Mouse (Mus musculus) liver, embryonic 11.5 days (tissue): ENCODE data around the gene Tmem254c. TPM values are rescaled to one million over a fixed set of nuclear protein-coding genes. Genes with fewer than 3 reads are reported as not detected.
"Not testable (repeated sequence)": the region's sequence is repeated elsewhere in the genome, so short reads cannot be mapped to it uniquely, and the experiment has no call there.

Experiments
- ATAC-seq: fragments of 200-750 bp; cut with Nextera tagmentation; replicated peaks from 2 replicates; pipeline ENCODE4 v1.8.0; 2017; ENCODE audit warnings: moderate number of reproducible peaks, mild to moderate bottlenecking, moderate TSS enrichment, moderate library complexity; ENCODE audit not compliant: low FRiP score
- DNase-seq: peaks from one replicate; pipeline ENCODE4 v3.0.0-alpha.2; 2017; ENCODE audit warnings: low spot score
- H3K27ac ChIP-seq: fragments of 300-500 bp; sonication (generic); 2 replicates; pipeline ENCODE4 v1.5.1; 2014; ENCODE audit warnings: mild to moderate bottlenecking, low read depth, low read length, control low read depth
- H3K27me3 ChIP-seq: fragments of 300-500 bp; sonication (generic); replicated peaks from 2 replicates; pipeline ENCODE4 v1.6.1; 2014; ENCODE audit warnings: low read length, mixed read lengths; ENCODE audit not compliant: control insufficient read depth, insufficient read depth
- H3K36me3 ChIP-seq: fragments of 300-500 bp; sonication (generic); 2 replicates; pipeline ENCODE4 v1.6.1; 2014; ENCODE audit warnings: mild to moderate bottlenecking, low read length, moderate library complexity, mixed read lengths; ENCODE audit not compliant: control insufficient read depth, insufficient read depth
- H3K4me1 ChIP-seq: fragments of 300-500 bp; sonication (generic); replicated peaks from 2 replicates; pipeline ENCODE4 v1.6.1; 2014; ENCODE audit warnings: low read length, mixed read lengths; ENCODE audit not compliant: control insufficient read depth, insufficient read depth
- H3K4me2 ChIP-seq: fragments of 300-500 bp; sonication (generic); 2 replicates; pipeline ENCODE4 v1.6.1; 2014; ENCODE audit warnings: mild to moderate bottlenecking, control low read depth, moderate library complexity
- H3K4me3 ChIP-seq: fragments of 300-500 bp; sonication (generic); 2 replicates; pipeline ENCODE4 v1.5.1; 2014; ENCODE audit warnings: low read depth, low read length, control low read depth
- H3K9ac ChIP-seq: fragments of 300-500 bp; sonication (generic); 2 replicates; pipeline ENCODE4 v1.6.1; 2014; ENCODE audit warnings: low read depth, low read length, control low read depth
- H3K9me3 ChIP-seq: fragments of 300-500 bp; sonication (generic); 2 replicates; pipeline ENCODE4 v1.6.1; 2016; ENCODE audit warnings: low read length, inconsistent platforms, mixed read lengths; ENCODE audit not compliant: control insufficient read depth
- WGBS: fragments of 180-500 bp; shearing (Covaris S2); extraction: QIAGEN DNeasy Blood & Tissue Kit; methylation state at CpG from one replicate; pipeline ENCODE4 v1.1.7; 2014; 5-methylcytosine and 5-hydroxymethylcytosine counted together
- polyA plus RNA-seq: library from polyadenylated mRNA; unstranded; fragments of >200 nt; fragmentation: Nextera tagmentation; extraction: Ambion mirVana; gene quantifications from 2 replicates; pipeline ENCODE4 v1.2.1, GENCODE M21; 2014

The Tmem254c gene
- polyA plus RNA-seq, result 23.3 and 24.0 TPM in 2 replicates

DNA sequence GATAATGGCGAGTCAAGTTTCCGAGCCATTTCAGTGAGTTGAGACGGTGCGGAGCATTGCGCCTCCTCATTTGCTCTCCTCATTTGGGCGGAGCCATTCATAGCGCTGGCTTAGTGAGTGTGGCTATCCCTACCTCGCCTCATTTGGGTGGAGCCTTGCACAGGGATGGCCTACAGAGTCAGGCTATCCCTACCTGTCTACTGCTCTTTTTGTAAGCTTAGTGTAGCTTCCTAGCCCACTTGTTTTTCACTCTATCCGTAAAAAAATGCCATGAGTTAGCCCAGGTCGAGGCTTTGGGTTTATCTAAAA is at the start of gene Tmem254c:
Gene Tmem254c (minus strand): TSS at position 31 of the 309 bp plus-strand sequence.
- not testable (repeated sequence) for H3K4me2 ChIP-seq, H3K4me3 ChIP-seq, H3K9me3 ChIP-seq, H3K36me3 ChIP-seq, DNase-seq, H3K27ac ChIP-seq, H3K27me3 ChIP-seq, H3K9ac ChIP-seq, H3K4me1 ChIP-seq
- peak; percentile 83 for ATAC-seq
- no CpG with 5 or more reads among the region's 10 CpGs for WGBS

DNA sequence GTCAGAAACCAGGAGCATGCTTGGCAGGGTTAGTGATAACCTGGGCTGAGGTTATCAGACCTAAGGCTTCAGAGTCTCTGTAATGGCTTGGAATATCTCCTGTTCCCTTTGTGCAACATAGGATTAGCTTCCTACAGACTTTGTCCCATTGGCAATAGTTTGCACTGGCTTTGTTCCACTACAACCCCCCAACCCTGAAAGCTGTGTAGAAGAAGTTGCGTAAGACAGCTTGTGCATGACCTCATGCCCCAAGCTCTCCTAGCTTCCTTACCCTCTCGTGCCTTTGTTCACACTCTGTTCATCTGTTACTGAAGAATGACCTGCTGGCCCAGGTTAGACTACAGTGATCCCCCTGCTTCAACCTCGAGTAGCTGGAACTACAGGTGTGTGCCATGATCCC is 30.5 kb upstream of the Tmem254c start:
- not testable (repeated sequence) for H3K36me3 ChIP-seq, H3K4me1 ChIP-seq, DNase-seq, H3K27me3 ChIP-seq, H3K4me2 ChIP-seq, H3K27ac ChIP-seq, H3K9me3 ChIP-seq, H3K4me3 ChIP-seq, ATAC-seq, H3K9ac ChIP-seq
- WGBS, result no CpG with 5 or more reads among the region's 3 CpGs

DNA sequence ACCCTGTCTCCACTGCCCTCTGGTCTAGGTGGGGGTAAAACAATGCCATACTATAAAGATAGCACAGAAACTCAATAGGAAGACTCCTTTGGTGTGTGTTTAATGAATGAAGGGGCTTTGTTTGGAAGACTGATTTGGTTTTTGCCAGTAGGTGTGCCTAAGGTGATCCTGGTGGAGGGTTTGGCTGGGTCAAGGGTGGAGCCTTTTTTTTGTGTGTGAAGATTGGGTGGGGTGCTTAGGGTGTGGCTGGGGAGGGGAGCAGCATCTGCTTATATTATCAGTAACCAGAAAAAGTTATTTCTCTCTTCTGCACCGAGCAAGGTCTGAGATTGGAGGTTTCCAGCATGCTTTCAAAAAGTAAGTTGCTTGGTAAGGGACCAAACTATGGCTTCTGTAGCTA is 14.8 kb upstream of the Tmem254c start, which contains the start of gene Cphx3:
Gene Cphx3 (plus strand): TSS at position 301 of the 400 bp plus-strand sequence.
- no CpG with 5 or more reads among the region's 1 CpGs for WGBS
- H3K9me3 ChIP-seq, H3K27me3 ChIP-seq, H3K4me3 ChIP-seq, H3K36me3 ChIP-seq, H3K4me2 ChIP-seq, H3K4me1 ChIP-seq, H3K27ac ChIP-seq, ATAC-seq, DNase-seq, H3K9ac ChIP-seq: not testable (repeated sequence)

DNA sequence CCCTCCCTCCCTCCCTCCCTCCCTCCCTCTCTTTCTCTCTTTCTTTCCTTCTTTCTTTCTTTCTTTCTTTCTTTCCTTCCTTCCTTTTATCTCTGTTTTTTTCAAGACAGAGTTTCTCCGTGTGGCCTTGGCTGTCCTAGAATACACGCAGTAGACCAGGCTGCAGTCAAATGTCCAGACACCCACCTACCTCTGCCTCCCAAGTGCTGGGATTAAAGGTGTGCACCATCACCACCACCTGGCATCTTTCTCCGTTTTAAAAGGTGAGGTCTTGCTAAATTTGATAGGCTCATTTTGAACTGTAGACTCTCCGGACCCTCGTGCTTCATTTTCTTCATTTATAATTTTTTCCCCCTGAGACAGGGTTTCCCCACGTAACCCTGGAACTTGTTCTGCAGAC is 14.1 kb upstream of the Tmem254c start, which contains the start of gene Cphx2:
Gene Cphx2 (plus strand): TSS at position 301 of the 400 bp plus-strand sequence.
- H3K9me3 ChIP-seq, H3K27me3 ChIP-seq, H3K4me1 ChIP-seq, H3K4me3 ChIP-seq, H3K4me2 ChIP-seq, H3K36me3 ChIP-seq, ATAC-seq, DNase-seq, H3K27ac ChIP-seq, H3K9ac ChIP-seq: not testable (repeated sequence)
- no CpG with 5 or more reads among the region's 6 CpGs for WGBS

DNA sequence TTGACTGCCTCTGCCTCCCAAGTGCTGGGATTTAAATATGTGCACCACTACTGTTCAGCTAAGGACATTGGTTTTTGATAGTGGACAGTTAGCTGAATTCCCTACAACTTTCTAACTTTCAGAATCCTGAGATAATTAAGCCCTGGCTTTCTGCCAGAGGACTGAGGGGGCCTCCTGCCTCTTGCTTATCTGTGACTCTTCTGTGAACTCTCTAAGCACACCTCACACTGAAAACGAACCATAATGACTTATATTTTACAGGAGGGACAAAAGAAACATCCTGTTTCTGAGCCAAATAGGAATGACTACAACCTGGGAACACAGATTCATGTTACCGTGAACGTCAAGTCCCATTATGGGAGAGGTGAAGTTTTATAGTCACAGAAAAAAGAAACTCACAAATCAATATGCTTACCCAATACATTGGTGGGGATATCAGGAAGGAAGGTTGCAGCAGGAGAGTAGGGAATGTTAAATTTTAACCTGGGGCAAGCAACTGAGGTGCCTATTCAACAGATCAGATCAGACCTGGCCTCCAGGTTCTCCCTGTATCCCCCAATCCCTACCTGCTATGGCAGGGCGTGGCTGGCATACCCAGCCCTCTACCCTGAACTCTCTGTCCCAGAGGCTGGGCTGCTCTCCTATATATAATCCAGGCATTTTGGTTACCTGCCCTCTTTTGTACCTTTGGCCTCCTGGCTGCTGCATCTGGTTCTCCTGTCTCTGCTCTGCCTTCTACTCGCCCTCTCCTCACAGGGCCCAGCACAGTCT is 9.7 kb upstream of the Tmem254c start:
- no CpG with 5 or more reads among the region's 5 CpGs for WGBS
- not testable (repeated sequence) for H3K9ac ChIP-seq, DNase-seq, H3K4me1 ChIP-seq, H3K27ac ChIP-seq, H3K9me3 ChIP-seq, ATAC-seq, H3K4me3 ChIP-seq, H3K4me2 ChIP-seq, H3K27me3 ChIP-seq, H3K36me3 ChIP-seq

DNA sequence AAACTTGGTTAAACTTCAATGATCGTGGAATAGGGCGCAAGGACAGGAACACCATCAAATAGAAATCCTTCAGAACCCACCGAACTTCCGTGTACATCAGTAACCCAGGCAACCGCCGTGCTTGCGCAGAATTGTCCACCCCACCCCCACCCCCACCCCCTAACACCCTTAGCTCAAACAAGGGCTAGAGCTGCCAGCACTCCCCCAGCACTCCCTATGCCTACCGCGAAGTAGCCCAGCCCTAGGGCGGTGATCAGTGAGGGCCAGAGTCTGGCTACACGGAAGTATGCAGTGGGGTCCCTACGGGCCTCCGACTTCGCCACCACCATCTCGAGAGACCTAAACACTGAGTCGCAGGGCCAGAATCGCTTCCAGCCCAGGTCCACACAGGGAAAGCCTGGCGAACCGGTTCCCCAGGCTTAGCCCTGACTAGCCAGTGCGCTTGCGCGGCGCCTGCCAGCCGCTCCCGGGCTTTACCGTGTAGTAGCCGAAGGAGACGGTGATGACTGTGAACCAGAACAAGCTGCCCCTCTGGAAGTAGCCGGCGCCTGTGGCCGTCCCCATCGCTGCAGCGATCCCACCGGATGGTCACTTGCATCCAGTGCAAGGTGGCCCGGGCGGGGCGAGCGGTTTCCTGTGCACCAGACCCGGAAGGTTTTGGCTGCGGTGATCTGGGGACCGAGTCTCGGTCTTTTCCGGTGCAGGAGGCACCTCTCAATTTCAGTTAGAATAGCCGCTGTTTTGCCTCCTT is 406 bp downstream of the Tmem254c start:
- no CpG with 5 or more reads among the region's 44 CpGs for WGBS
- not testable (repeated sequence) for H3K4me3 ChIP-seq, DNase-seq, H3K4me2 ChIP-seq, H3K9me3 ChIP-seq, H3K36me3 ChIP-seq, H3K27ac ChIP-seq, H3K4me1 ChIP-seq, H3K9ac ChIP-seq, H3K27me3 ChIP-seq
- ATAC-seq, result peak; percentile 62

DNA sequence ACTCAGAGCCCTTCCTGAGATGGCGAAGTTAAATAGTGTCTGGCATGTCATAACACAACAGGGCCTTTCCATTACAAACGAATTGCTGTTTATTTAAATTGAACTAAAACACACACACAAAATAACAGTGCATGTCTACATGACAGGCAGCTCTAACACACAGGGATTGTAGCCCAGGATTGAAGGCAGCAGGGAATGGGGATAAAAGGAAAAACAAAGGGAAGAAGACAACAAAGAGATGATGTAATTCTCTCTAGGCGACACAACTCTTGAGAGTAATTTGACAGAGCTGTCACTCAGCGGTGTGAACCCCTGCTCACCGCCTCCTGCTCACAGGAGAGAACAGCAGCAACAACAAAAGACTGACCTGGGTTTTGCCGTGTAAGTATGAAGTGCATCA is 7.8 kb downstream of the Tmem254c start:
- not testable (repeated sequence) for H3K36me3 ChIP-seq, H3K27ac ChIP-seq, H3K4me2 ChIP-seq, H3K4me3 ChIP-seq, ATAC-seq, H3K9ac ChIP-seq, DNase-seq, H3K4me1 ChIP-seq, H3K27me3 ChIP-seq, H3K9me3 ChIP-seq
- WGBS, result no CpG with 5 or more reads among the region's 6 CpGs

DNA sequence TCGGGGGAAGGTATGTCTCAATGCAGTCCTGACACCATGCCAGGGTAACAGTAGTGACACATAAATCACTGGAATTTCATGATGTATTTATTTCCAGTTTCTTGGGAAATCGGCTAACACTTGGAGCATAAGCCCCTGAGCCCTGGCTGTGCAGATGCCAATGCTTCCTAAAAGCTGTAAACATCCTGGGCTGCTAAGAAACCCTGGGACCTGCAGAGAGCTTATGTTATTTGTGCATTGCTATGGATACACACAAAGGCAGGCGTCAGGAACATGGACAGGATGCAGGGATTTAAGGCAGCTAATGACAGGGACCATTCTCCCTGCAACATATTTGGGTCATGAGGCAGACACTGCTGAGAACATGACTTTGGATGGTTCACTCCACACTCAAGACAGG is 9.0 kb downstream of the Tmem254c start:
- H3K4me3 ChIP-seq, H3K9ac ChIP-seq, H3K4me2 ChIP-seq, H3K27me3 ChIP-seq, H3K27ac ChIP-seq, ATAC-seq, H3K4me1 ChIP-seq, H3K9me3 ChIP-seq, H3K36me3 ChIP-seq, DNase-seq: not testable (repeated sequence)
- no CpG with 5 or more reads among the region's 3 CpGs for whole genome bisulfite sequencing

DNA sequence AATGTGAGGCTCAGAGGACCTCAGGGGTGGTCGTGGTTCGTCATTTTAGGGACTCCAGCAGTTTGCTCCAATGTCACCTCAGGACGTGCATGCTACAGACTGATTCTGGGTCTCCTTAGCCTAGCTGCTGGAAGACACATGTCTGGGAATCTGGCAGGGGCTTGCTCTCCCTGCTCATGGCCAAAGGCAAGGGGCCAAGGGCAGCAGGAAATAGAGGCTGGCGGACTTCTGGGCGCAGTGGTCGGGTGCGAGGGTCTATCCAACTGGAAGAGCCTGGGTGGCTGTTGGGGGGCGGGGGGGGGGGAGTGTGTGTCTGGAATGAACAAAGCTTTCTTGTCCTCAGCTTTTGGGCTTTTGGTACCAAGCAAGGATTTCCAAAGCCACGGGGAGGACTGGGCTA is 18.4 kb downstream of the Tmem254c start:
- not testable (repeated sequence) for ATAC-seq, H3K9me3 ChIP-seq, H3K27ac ChIP-seq, DNase-seq, H3K36me3 ChIP-seq, H3K4me2 ChIP-seq, H3K9ac ChIP-seq, H3K4me3 ChIP-seq, H3K4me1 ChIP-seq, H3K27me3 ChIP-seq
- WGBS, result no CpG with 5 or more reads among the region's 9 CpGs
